Mouse (Mus musculus) embryonic facial prominence, embryonic 15.5 days (tissue): ENCODE measurements at regions not wholly inside any gene's neighbourhood (a gene's known extent, or its start where the extent isn't known, plus 50 kb on each side); places are given as distances from the start of the nearest gene placed in this dataset.

Experiments used
- ATAC-seq: fragments of 200-750 bp; cut with Nextera tagmentation; 2 replicates; pipeline ENCODE4 v1.8.0; 2017; ENCODE audit warnings: low read depth, moderate TSS enrichment; ENCODE audit not compliant: insufficient number of reproducible peaks, low FRiP score, low TSS enrichment
- H3K27ac ChIP-seq: fragments of 300-500 bp; sonication (generic); replicated peaks from 2 replicates; pipeline ENCODE4 v1.5.1; 2015; ENCODE audit warnings: mild to moderate bottlenecking, inconsistent platforms
- H3K27me3 ChIP-seq: fragments of 300-500 bp; sonication (generic); 2 replicates; pipeline ENCODE4 v1.6.1; 2015; ENCODE audit warnings: inconsistent platforms
- H3K36me3 ChIP-seq: fragments of 300-500 bp; sonication (generic); 2 replicates; pipeline ENCODE4 v1.6.1; 2015; ENCODE audit warnings: mild to moderate bottlenecking, inconsistent platforms
- H3K4me1 ChIP-seq: fragments of 300-500 bp; sonication (generic); 2 replicates; pipeline ENCODE4 v1.6.1; 2015; ENCODE audit warnings: inconsistent platforms
- H3K4me2 ChIP-seq: fragments of 300-500 bp; sonication (generic); replicated peaks from 2 replicates; pipeline ENCODE4 v1.6.1; 2015; ENCODE audit warnings: mild to moderate bottlenecking, inconsistent platforms
- H3K4me3 ChIP-seq: fragments of 300-500 bp; sonication (generic); replicated peaks from 2 replicates; pipeline ENCODE4 v1.5.1; 2015; ENCODE audit warnings: mild to moderate bottlenecking, inconsistent platforms
- H3K9ac ChIP-seq: fragments of 300-500 bp; sonication (generic); 2 replicates; pipeline ENCODE4 v1.6.1; 2015; ENCODE audit warnings: inconsistent platforms
- H3K9me3 ChIP-seq: fragments of 300-500 bp; sonication (generic); replicated peaks from 2 replicates; pipeline ENCODE4 v1.6.1; 2016; ENCODE audit warnings: inconsistent platforms
- WGBS: fragments of 180-500 bp; shearing (Covaris S2); methylation state at CpG from one replicate; pipeline ENCODE4 v1.1.7; 2015; 5-methylcytosine and 5-hydroxymethylcytosine counted together

DNA sequence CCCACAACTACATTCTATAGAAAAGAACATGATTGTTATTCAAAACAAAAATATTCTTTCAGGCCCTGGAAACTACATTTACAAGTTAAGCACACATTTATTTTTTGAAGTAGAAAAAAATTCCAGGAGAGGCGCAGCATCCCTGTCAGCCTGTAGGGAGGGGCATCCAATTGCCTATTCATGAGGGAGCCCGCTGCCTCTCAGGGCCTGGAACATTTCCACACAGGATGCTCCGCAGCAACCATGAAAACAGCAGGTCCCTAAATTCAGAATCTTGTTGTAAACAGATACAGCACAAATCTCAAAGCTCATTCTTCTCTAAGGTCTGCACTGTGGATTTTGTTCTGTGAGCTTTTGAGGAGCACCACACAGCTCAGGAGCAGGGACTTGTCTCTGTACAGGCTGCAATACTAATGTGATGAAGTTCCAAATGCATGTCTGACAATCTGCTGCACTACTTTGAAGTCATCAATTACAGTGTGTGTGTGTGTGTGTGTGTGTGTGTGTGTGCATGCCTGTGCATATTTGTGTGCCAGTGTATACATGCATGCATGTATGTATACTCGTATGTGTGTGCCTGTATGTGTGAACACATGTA lies 121.4 kb upstream of the Spaca1 start:
- 59% methylated on average over 4 of the region's 4 CpGs for WGBS
- no peak for ATAC-seq

DNA sequence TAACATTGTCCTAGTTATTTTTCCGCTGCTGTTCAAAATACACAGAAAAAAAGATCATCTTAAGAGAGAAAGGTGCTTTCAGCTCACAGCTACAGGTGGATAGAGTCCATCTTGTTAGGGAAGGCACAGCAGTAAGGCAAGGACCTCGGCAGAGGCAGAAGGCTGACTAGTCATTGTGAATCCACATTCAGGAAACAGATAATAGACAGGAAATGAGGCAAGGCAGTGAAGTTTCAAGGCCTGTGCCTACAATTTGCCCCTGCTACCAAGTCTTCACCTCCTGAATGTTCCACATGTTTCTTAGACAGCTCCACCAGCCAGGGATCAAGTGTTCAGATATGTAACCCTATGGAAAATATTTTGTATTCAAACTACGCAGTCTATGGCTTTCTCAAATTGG lies 122.0 kb upstream of the Spaca1 start:
- no peak overlapping the region for H3K4me2 ChIP-seq
- WGBS, result 68% methylated on average over 3 of the region's 3 CpGs
- no peaks in the 10 kb centered on the region for H3K9me3 ChIP-seq
- no peaks in the 10 kb centered on the region for H3K27me3 ChIP-seq
- no peak for ATAC-seq
- no peak overlapping the region for H3K27ac ChIP-seq
- no peak overlapping the region for H3K9ac ChIP-seq
- H3K36me3 ChIP-seq, result no peaks in the 10 kb centered on the region
- no peaks in the 10 kb centered on the region for H3K4me1 ChIP-seq
- no peak overlapping the region for H3K4me3 ChIP-seq

More for the DNA sequence above, 121.4 kb upstream of the Spaca1 start:
- Histone ChIP-seq H3K4me2 (no peak overlapping the region), H3K9ac (no peak overlapping the region), H3K27me3 (no peaks in the 10 kb centered on the region), H3K4me3 (no peak overlapping the region), H3K9me3 (no peaks in the 10 kb centered on the region), H3K27ac (no peak overlapping the region), H3K4me1 (no peaks in the 10 kb centered on the region), H3K36me3 (no peaks in the 10 kb centered on the region)

DNA sequence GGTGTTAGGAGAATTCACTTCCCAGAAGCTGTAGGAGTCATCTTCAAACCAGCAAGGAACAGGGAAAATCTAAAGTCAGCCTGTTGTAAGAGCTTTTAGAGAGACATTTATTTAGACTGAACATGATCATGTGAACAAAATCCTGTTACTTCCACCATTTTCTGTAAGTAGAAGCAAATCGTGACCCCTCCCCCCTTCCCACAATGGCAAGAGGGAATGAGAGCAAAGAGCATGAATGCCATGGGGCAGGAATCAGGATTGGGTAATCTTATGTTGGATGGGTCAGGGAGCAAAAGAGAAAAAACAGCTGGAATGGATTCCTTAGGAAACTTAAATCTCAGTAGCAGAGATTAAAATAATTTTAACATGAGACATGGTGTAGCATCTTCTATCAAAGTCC lies 127.4 kb upstream of the Spaca1 start:
- H3K4me1 ChIP-seq, result no peaks in the 10 kb centered on the region
- ATAC-seq, result no peak
- no peak overlapping the region for H3K4me3 ChIP-seq
- WGBS, result 76% methylated on average over 1 of the region's 1 CpGs
- no peaks in the 10 kb centered on the region for H3K36me3 ChIP-seq
- H3K27ac ChIP-seq, result no peak overlapping the region
- H3K27me3 ChIP-seq, result no peaks in the 10 kb centered on the region
- H3K4me2 ChIP-seq, result no peak overlapping the region
- no peaks in the 10 kb centered on the region for H3K9me3 ChIP-seq
- no peak overlapping the region for H3K9ac ChIP-seq

GRCm38 (mm10) chr4:34186522-34186921 lies 136.5 kb upstream of the Spaca1 start:
- no peak overlapping the region for H3K27ac ChIP-seq
- no peaks in the 10 kb centered on the region for H3K4me1 ChIP-seq
- no peaks in the 10 kb centered on the region for H3K9me3 ChIP-seq
- H3K9ac ChIP-seq, result no peak overlapping the region
- H3K27me3 ChIP-seq, result no peaks in the 10 kb centered on the region
- 90% methylated on average over 5 of the region's 5 CpGs for WGBS
- H3K4me3 ChIP-seq, result no peak overlapping the region
- H3K36me3 ChIP-seq, result no peaks in the 10 kb centered on the region
- no peak overlapping the region for H3K4me2 ChIP-seq
- ATAC-seq, result no peak

- Histone ChIP-seq H3K4me3 (no peak overlapping the region), H3K9me3 (no peaks in the 10 kb centered on the region), H3K27me3 (no peaks in the 10 kb centered on the region), H3K36me3 (no peaks in the 10 kb centered on the region), H3K4me1 (no peaks in the 10 kb centered on the region), H3K4me2 (no peak overlapping the region), H3K9ac (no peak overlapping the region), H3K27ac (no peak overlapping the region)
- 70% methylated on average over 10 of the region's 10 CpGs for WGBS
- no peak for ATAC-seq
These were observed 153.3 kb upstream of the Spaca1 start for GRCm38 (mm10) chr4:34203193-34203848.

DNA sequence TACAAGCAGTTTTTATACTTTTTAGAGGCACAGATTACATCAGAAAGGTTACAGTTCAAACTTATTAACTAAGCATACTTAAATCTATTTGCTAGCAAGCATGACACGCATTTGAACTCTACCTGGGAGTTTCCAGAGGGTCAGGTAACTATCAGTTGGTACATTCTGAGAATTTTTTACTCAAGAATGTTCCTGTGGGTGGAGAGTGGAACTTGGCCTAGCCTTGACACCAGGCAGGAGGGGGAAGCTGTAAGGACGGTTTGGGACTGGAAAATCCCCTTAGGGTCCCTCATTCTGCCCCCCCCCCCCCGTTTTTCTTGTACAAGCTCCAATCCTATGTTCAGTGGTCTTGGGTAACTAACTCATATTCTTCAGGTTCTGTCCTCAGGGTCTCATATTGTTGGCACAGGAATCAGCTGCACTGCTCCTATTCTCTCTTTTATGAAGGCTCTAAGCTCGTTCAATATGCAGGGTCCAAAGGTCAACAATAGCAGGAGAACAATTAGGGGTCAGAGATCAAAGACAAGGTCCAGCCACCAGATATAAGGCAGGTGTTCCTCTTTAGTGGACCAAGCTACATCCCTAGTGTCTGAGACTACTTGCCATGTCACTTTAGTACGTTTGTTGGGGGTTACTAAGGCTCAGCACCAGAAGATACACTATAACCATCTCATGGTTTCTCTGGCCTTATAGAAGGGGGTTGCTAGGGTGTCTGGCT lies 159.3 kb upstream of the Spaca1 start:
- Histone ChIP-seq H3K4me3 (no peak overlapping the region), H3K9ac (no peak overlapping the region), H3K4me2 (no peak overlapping the region), H3K36me3 (no peaks in the 10 kb centered on the region), H3K9me3 (no peaks in the 10 kb centered on the region), H3K27ac (no peak overlapping the region), H3K4me1 (no peaks in the 10 kb centered on the region), H3K27me3 (no peaks in the 10 kb centered on the region)
- no peak for ATAC-seq
- WGBS, result 52% methylated on average over 5 of the region's 5 CpGs

- no peak for ATAC-seq
- H3K4me1 ChIP-seq, result no peaks in the 10 kb centered on the region
- no peak overlapping the region for H3K4me3 ChIP-seq
- no peak overlapping the region for H3K9ac ChIP-seq
- H3K27ac ChIP-seq, result no peak overlapping the region
- no peaks in the 10 kb centered on the region for H3K36me3 ChIP-seq
- no peak overlapping the region for H3K4me2 ChIP-seq
- H3K9me3 ChIP-seq, result no peaks in the 10 kb centered on the region
- H3K27me3 ChIP-seq, result no peaks in the 10 kb centered on the region
These were observed 163.7 kb upstream of the Spaca1 start for GRCm38 (mm10) chr4:34213731-34214130.

DNA sequence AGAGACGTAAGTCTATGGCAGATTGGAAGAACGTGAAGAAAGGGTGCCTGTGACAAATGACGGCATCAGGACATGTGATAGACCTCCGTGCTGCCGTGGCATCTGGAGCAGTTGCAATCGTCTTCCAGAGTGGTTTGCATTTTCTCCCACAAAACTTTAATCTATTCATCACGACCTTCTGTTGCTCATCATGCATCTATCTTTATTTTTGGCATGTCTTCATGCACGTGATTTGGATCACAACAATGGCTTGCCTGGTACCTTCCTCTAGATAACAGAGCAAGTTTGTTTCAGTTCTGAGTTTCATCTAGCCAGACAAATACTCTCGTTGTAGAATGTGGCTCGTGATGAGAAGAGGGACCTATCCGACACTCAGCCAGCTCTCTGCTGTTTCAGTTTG lies 164.4 kb upstream of the Spaca1 start:
- Histone ChIP-seq H3K9ac (no peak overlapping the region), H3K4me1 (no peaks in the 10 kb centered on the region), H3K9me3 (no peaks in the 10 kb centered on the region), H3K4me2 (no peak overlapping the region), H3K27ac (no peak overlapping the region), H3K27me3 (no peaks in the 10 kb centered on the region), H3K4me3 (no peak overlapping the region), H3K36me3 (no peaks in the 10 kb centered on the region)
- 60% methylated on average over 11 of the region's 11 CpGs for WGBS
- ATAC-seq, result no peak

DNA sequence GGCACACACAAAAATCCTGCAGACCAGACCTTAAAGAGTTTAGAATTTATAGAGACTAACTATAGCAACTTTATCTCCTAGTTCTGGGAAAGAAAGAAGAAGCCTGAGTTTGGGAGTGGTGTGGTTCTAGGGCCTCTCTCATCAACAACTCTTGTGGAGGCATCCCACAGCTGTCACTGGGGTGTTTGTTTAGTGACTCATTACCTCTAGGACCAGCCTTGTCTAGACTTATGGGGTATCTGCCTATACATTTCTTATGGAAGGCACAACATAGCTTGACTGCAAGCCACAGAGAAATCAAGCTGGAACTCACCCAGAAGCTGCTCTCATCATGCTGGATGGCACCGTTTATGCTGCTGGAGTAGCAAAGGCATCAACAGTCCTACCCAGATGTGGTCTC lies 171.9 kb upstream of the Spaca1 start:
- Histone ChIP-seq H3K27me3 (no peaks in the 10 kb centered on the region), H3K9me3 (no peaks in the 10 kb centered on the region), H3K4me2 (no peak overlapping the region), H3K36me3 (no peaks in the 10 kb centered on the region), H3K9ac (no peak overlapping the region), H3K4me3 (no peak overlapping the region), H3K4me1 (peaks cover 6% of the 10 kb centered on the region; the same call in 1 of the 2 replicates), H3K27ac (no peak overlapping the region)
- 89% methylated on average over 1 of the region's 1 CpGs for WGBS
- no peak for ATAC-seq

DNA sequence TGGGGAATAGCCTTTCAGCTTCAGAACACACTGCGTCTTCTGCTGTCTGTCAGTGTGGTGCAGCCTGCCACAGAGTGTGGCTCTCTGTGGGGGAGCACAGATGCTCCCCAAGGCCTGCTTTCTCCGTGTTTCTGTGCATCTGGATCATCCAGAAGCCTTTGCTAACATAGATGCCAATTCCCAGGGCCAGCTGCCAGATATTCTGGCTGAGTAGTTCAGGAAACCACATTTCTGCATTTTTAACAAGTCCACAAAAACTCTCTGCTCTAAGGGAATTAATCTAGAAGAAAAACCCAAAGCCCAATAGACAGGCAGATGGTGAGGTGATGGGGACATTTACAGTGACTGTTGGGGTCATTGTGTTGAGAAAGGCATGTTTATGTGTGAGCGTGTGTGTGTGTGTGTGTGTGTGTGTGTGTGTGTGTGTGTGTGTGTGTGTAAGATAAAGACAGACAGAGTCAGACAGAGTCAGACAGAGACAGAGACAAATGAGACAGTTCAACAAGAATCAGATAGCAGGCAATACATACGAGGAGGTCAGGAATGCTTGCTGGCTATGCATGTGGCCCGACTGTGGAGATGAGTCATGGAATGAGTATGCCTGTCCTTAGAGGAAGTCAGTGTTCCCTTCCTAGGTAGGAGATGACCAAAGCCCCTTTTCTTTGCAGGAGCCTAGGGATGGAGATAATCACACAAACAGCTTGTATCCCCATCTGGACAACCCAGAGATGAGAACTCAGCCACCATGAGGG lies 176.3 kb upstream of the Spaca1 start:
- H3K36me3 ChIP-seq, result no peaks in the 10 kb centered on the region
- H3K27me3 ChIP-seq, result no peaks in the 10 kb centered on the region
- H3K4me2 ChIP-seq, result no peak overlapping the region
- H3K9me3 ChIP-seq, result no peaks in the 10 kb centered on the region
- H3K4me3 ChIP-seq, result no peak overlapping the region
- H3K4me1 ChIP-seq, result peaks cover 6% of the 10 kb centered on the region; the same call in 1 of the 2 replicates
- ATAC-seq, result no peak
- 0 out of 2 replicates have a peak overlapping the region, but pooled peaks have one; percentile 2 for H3K27ac ChIP-seq
- 41% methylated on average over 5 of the region's 5 CpGs for WGBS
- H3K9ac ChIP-seq, result no peak overlapping the region

GRCm38 (mm10) chr4:34226886-34227285 lies 176.9 kb upstream of the Spaca1 start:
- Histone ChIP-seq H3K4me2 (no peak overlapping the region), H3K9ac (no peak overlapping the region), H3K27me3 (no peaks in the 10 kb centered on the region), H3K9me3 (no peaks in the 10 kb centered on the region), H3K27ac (no peak overlapping the region), H3K36me3 (no peaks in the 10 kb centered on the region), H3K4me3 (no peak overlapping the region), H3K4me1 (peaks cover 6% of the 10 kb centered on the region; the same call in 1 of the 2 replicates)
- 72% methylated on average over 5 of the region's 5 CpGs for WGBS
- no peak for ATAC-seq
